Mouse (Mus musculus) liver, embryonic 15.5 days (tissue): Measurements from ENCODE around the gene Eif3c. TPM values are rescaled to one million over a fixed set of nuclear protein-coding genes. Genes with fewer than 3 reads are reported as not detected.

ENCODE experiments used
- ATAC-seq: fragments of 200-750 bp; cut with Nextera tagmentation; 2 replicates; pipeline ENCODE4 v1.8.0; 2017; ENCODE audit warnings: moderate number of reproducible peaks, mild to moderate bottlenecking, moderate library complexity; ENCODE audit not compliant: insufficient read depth
- H3K27ac ChIP-seq: fragments of 300-500 bp; sonication (generic); replicated peaks from 2 replicates; pipeline ENCODE4 v1.5.1; 2015; ENCODE audit warnings: mild to moderate bottlenecking, inconsistent platforms
- H3K27me3 ChIP-seq: fragments of 300-500 bp; sonication (generic); 2 replicates; pipeline ENCODE4 v1.6.1; 2015; ENCODE audit warnings: mild to moderate bottlenecking, inconsistent platforms
- H3K36me3 ChIP-seq: fragments of 300-500 bp; sonication (generic); replicated peaks from 2 replicates; pipeline ENCODE4 v1.6.1; 2015; ENCODE audit warnings: moderate library complexity, mild to moderate bottlenecking, inconsistent platforms
- H3K4me1 ChIP-seq: fragments of 300-500 bp; sonication (generic); replicated peaks from 2 replicates; pipeline ENCODE4 v1.6.1; 2015; ENCODE audit warnings: inconsistent platforms
- H3K4me2 ChIP-seq: fragments of 300-500 bp; sonication (generic); 2 replicates; pipeline ENCODE4 v1.6.1; 2015; ENCODE audit warnings: moderate library complexity, mild to moderate bottlenecking, inconsistent platforms
- H3K4me3 ChIP-seq: fragments of 300-500 bp; sonication (generic); replicated peaks from 2 replicates; pipeline ENCODE4 v1.5.1; 2015; ENCODE audit warnings: mild to moderate bottlenecking, inconsistent platforms
- H3K9ac ChIP-seq: fragments of 300-500 bp; sonication (generic); 2 replicates; pipeline ENCODE4 v1.6.1; 2015; ENCODE audit warnings: moderate library complexity, mild to moderate bottlenecking, inconsistent platforms
- H3K9me3 ChIP-seq: fragments of 300-500 bp; sonication (generic); replicated peaks from 2 replicates; pipeline ENCODE4 v1.6.1; 2016; ENCODE audit warnings: inconsistent platforms
- WGBS: fragments of 180-500 bp; shearing (Covaris S2); methylation state at CpG from one replicate; pipeline ENCODE4 v1.1.7; 2015; ENCODE audit warnings: mixed read lengths; ENCODE audit not compliant: insufficient replicate concordance; 5-methylcytosine and 5-hydroxymethylcytosine counted together
- polyA plus RNA-seq: library from polyadenylated mRNA; unstranded; fragments of >200 nt; fragmentation: Nextera tagmentation; extraction: Ambion mirVana; gene quantifications from 2 replicates; pipeline ENCODE4 v1.2.1, GENCODE M21; 2015

The Eif3c gene
- polyA plus RNA-seq, 1 experiment from 2014 or later = 86.2 TPM

DNA sequence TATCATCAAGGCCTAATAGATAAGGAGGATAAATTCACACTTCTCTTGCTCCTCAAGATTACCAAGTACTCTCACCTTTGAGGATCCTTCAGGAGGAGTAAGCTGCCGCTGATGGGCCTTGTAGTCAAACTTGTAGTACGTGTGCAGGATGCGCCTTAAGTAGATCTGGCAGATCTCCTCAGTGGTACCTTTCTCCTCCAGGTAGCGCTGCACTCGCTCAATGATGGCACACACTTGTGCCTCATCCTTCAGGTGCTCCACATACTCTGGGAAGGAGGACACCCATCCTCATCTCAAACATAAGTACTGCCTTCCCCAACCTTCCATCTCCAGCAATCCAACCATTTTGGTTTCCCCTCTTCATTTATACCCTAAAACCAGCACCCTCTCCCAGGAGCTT, 9.6 kb downstream of the Eif3c start:
- H3K4me1 ChIP-seq = no peaks in the 10 kb centered on the region
- H3K9me3 ChIP-seq = no peaks in the 10 kb centered on the region
- no peak overlapping the region for H3K4me2 ChIP-seq
- H3K4me3 ChIP-seq = no peak overlapping the region
- no peak overlapping the region for H3K9ac ChIP-seq
- peaks cover 95% of the 10 kb centered on the region for H3K36me3 ChIP-seq
- H3K27ac ChIP-seq = no peak overlapping the region
- H3K27me3 ChIP-seq = no peaks in the 10 kb centered on the region
- no peak for ATAC-seq
- WGBS = 88% methylated on average over 5 of the region's 5 CpGs

GRCm38 (mm10) chr7:126554796-126555195, 11.4 kb downstream of the Eif3c start:
- Histone ChIP-seq H3K36me3 (peaks cover 96% of the 10 kb centered on the region), H3K9ac (no peak overlapping the region), H3K4me2 (no peak overlapping the region), H3K27ac (no peak overlapping the region), H3K9me3 (no peaks in the 10 kb centered on the region), H3K27me3 (no peaks in the 10 kb centered on the region), H3K4me1 (no peaks in the 10 kb centered on the region), H3K4me3 (no peak overlapping the region)
- WGBS = 82% methylated on average over 1 of the region's 1 CpGs
- no peak for ATAC-seq

- WGBS = 80% methylated on average over 2 of the region's 2 CpGs
- Histone ChIP-seq H3K27me3 (no peaks in the 10 kb centered on the region), H3K36me3 (peaks cover 66% of the 10 kb centered on the region), H3K9ac (no peak overlapping the region), H3K9me3 (no peaks in the 10 kb centered on the region), H3K4me2 (no peak overlapping the region), H3K4me3 (no peak overlapping the region), H3K27ac (no peak overlapping the region), H3K4me1 (no peaks in the 10 kb centered on the region)
- ATAC-seq = no peak
These were observed 20.6 kb downstream of the Eif3c start for GRCm38 (mm10) chr7:126545631-126546030.

GRCm38 (mm10) chr7:126541661-126542060, 24.6 kb downstream of the Eif3c start:
- peaks cover 6% of the 10 kb centered on the region for H3K27me3 ChIP-seq
- peaks cover 26% of the 10 kb centered on the region for H3K36me3 ChIP-seq
- 38% methylated on average over 1 of the region's 1 CpGs for WGBS
- H3K4me3 ChIP-seq = no peak overlapping the region
- H3K9ac ChIP-seq = no peak overlapping the region
- 0 out of 2 replicates have a peak, but pooled peaks cover 5% of the 10 kb centered on the region for H3K4me1 ChIP-seq
- ATAC-seq = no peak
- no peak overlapping the region for H3K4me2 ChIP-seq
- no peaks in the 10 kb centered on the region for H3K9me3 ChIP-seq
- H3K27ac ChIP-seq = no peak overlapping the region

GRCm38 (mm10) chr7:126537820-126538585, 28.2 kb downstream of the Eif3c start:
- H3K36me3 ChIP-seq = no peaks in the 10 kb centered on the region
- H3K4me2 ChIP-seq = no peak overlapping the region

GRCm38 (mm10) chr7:126536466-126536865, 29.7 kb downstream of the Eif3c start:
- Histone ChIP-seq H3K27me3 (peaks cover 28% of the 10 kb centered on the region), H3K4me1 (0 out of 2 replicates have a peak, but pooled peaks cover 5% of the 10 kb centered on the region), H3K4me3 (peak overlapping the region; percentile 47; the same call in 1 of the 2 replicates), H3K27ac (no peak overlapping the region), H3K9me3 (no peaks in the 10 kb centered on the region), H3K9ac (no peak overlapping the region), H3K4me2 (peak overlapping the region; percentile 74), H3K36me3 (no peaks in the 10 kb centered on the region)
- WGBS = 63% methylated on average over 9 of the region's 9 CpGs
- no peak for ATAC-seq

More at GRCm38 (mm10) chr7:126537820-126538585, 28.2 kb downstream of the Eif3c start:
- Histone ChIP-seq H3K27ac (no peak overlapping the region), H3K4me3 (no peak overlapping the region), H3K9me3 (no peaks in the 10 kb centered on the region), H3K27me3 (peaks cover 28% of the 10 kb centered on the region), H3K9ac (no peak overlapping the region), H3K4me1 (0 out of 2 replicates have a peak, but pooled peaks cover 5% of the 10 kb centered on the region)
- WGBS = 54% methylated on average over 5 of the region's 5 CpGs
- ATAC-seq = no peak

GRCm38 (mm10) chr7:126535766-126536165, 30.4 kb downstream of the Eif3c start:
- H3K27me3 ChIP-seq = peaks cover 28% of the 10 kb centered on the region
- peak overlapping the region; percentile 47 for H3K4me3 ChIP-seq
- no peak for ATAC-seq
- no peak overlapping the region for H3K27ac ChIP-seq
- WGBS = 1% methylated on average over 28 of the region's 28 CpGs
- peak overlapping the region; percentile 74 for H3K4me2 ChIP-seq
- no peak overlapping the region for H3K9ac ChIP-seq
- H3K9me3 ChIP-seq = no peaks in the 10 kb centered on the region
- 0 out of 2 replicates have a peak, but pooled peaks cover 5% of the 10 kb centered on the region for H3K4me1 ChIP-seq
- no peaks in the 10 kb centered on the region for H3K36me3 ChIP-seq

DNA sequence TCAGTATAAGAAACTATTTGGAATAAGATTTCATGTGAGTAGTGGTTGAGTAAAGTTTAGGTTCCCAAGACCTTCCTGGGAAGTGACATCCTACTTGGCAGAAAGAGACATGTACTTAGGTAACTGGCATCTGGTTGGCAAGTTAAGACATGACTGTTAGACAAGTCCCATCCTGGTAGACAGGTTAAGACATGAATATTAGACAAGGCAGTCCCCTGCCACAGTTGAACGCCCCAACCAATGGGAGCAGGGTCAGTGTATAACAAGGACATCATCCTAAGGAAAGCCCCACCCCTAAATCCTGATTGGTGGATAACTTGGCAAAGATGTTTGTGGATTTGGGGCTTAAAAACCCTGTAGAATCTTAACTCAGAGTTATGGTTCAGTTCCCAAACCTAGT, 32.8 kb downstream of the Eif3c start:
- no peak overlapping the region for H3K4me2 ChIP-seq
- 0 out of 2 replicates have a peak, but pooled peaks cover 1% of the 10 kb centered on the region for H3K4me1 ChIP-seq
- no peak overlapping the region for H3K27ac ChIP-seq
- H3K4me3 ChIP-seq = no peak overlapping the region
- H3K9me3 ChIP-seq = no peaks in the 10 kb centered on the region
- no peaks in the 10 kb centered on the region for H3K36me3 ChIP-seq
- H3K27me3 ChIP-seq = peaks cover 28% of the 10 kb centered on the region
- 60% methylated on average over 1 of the region's 1 CpGs for WGBS
- H3K9ac ChIP-seq = no peak overlapping the region
- no peak for ATAC-seq

- 11% methylated on average over 1 of the region's 1 CpGs for WGBS
- no peak overlapping the region for H3K9ac ChIP-seq
- no peak for ATAC-seq
These were observed 38.0 kb downstream of the Eif3c start for GRCm38 (mm10) chr7:126528166-126528577.

DNA sequence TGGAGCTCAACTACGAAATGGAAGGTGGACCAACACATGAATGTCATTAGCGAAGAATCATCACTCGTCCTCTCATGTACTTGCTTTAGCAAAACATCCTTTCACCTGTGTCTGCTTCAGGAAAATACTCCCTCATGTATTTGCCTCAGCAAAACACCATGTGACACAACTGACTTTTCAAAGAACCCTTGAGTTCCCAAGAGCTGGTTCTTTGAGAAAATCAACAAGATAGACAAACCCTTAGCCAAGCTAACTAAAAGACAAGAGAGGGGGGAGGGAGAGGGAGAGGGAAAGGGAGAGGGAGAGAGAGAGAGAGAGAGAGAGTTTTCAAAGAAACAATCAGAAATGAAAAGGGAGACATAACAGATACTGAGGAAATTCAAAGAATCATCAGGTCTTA, 42.9 kb downstream of the Eif3c start:
- Histone ChIP-seq H3K9ac (no peak overlapping the region), H3K4me1 (no peaks in the 10 kb centered on the region), H3K4me2 (no peak overlapping the region), H3K36me3 (no peaks in the 10 kb centered on the region), H3K27ac (no peak overlapping the region), H3K4me3 (no peak overlapping the region), H3K27me3 (no peaks in the 10 kb centered on the region), H3K9me3 (no peaks in the 10 kb centered on the region)
- WGBS = 62% methylated on average over 3 of the region's 3 CpGs
- ATAC-seq = no peak

More at GRCm38 (mm10) chr7:126528166-126528577, 38.0 kb downstream of the Eif3c start:
- H3K4me3 ChIP-seq = no peak overlapping the region
- no peaks in the 10 kb centered on the region for H3K36me3 ChIP-seq
- no peaks in the 10 kb centered on the region for H3K4me1 ChIP-seq
- H3K9me3 ChIP-seq = no peaks in the 10 kb centered on the region
- no peaks in the 10 kb centered on the region for H3K27me3 ChIP-seq
- no peak overlapping the region for H3K27ac ChIP-seq
- no peak overlapping the region for H3K4me2 ChIP-seq

- 66% methylated on average over 2 of the region's 2 CpGs for WGBS
- Histone ChIP-seq H3K4me2 (no peak overlapping the region), H3K4me3 (no peak overlapping the region), H3K9ac (no peak overlapping the region), H3K36me3 (no peaks in the 10 kb centered on the region), H3K27me3 (peaks cover 5% of the 10 kb centered on the region; the same call in 1 of the 2 replicates), H3K9me3 (no peaks in the 10 kb centered on the region), H3K4me1 (no peaks in the 10 kb centered on the region), H3K27ac (no peak overlapping the region)
- ATAC-seq = no peak
These were observed 46.7 kb downstream of the Eif3c start for GRCm38 (mm10) chr7:126519513-126519912.
